Mouse (Mus musculus): ENCODE measurements around the gene Sgce.

GRCm38 (mm10) chr6:4708971-4709370, 38.0 kb downstream of the Sgce start:
- TF ChIP-seq EP300 (IDR thresholded peaks at IDR 0.05; ENCODE audit: low read depth) (no peak), CTCF (IDR thresholded peaks at IDR 0.05; ENCODE audit: low read depth) (no peak)
